Mouse (Mus musculus) cerebellum, adult 18-20 months (tissue): ENCODE data around the gene Lpcat2.

Source experiments
- DNase-seq, 2 experiments: peaks; one replicate each; pipeline ENCODE4 v3.0.0; 2021

Lpcat2 gene

GRCm38 (mm10) chr8:92916082-92916481 lies 60.9 kb downstream of the Lpcat2 start:
- no peak for DNase-seq

DNA sequence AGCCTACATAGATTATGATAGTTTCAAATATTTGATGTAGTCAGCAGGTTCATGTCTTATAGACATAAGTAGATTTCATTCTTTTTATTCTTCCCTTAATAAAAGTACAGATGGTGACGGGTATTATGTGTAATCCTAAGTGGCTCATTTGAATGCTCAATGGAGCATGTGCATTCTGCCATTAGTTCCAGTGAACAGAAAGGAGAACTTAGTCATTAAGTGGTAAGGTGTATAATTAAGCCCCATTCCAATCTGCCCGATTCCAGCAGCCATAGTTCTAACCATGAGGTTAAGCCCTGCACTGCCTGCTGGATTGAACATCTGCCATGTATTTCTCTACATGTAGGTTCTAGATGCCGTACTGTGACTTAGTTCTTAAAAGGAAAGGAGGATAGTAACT lies 66.6 kb downstream of the Lpcat2 start:
- no peak for DNase-seq

GRCm38 (mm10) chr8:92928986-92929385 lies 73.8 kb downstream of the Lpcat2 start:
- DNase-seq: no peak

- DNase-seq: no peak
These were observed 82.9 kb downstream of the Lpcat2 start for GRCm38 (mm10) chr8:92938056-92938455.

- DNase-seq: no peak
These were observed 93.9 kb downstream of the Lpcat2 start for GRCm38 (mm10) chr8:92949071-92949470.

DNA sequence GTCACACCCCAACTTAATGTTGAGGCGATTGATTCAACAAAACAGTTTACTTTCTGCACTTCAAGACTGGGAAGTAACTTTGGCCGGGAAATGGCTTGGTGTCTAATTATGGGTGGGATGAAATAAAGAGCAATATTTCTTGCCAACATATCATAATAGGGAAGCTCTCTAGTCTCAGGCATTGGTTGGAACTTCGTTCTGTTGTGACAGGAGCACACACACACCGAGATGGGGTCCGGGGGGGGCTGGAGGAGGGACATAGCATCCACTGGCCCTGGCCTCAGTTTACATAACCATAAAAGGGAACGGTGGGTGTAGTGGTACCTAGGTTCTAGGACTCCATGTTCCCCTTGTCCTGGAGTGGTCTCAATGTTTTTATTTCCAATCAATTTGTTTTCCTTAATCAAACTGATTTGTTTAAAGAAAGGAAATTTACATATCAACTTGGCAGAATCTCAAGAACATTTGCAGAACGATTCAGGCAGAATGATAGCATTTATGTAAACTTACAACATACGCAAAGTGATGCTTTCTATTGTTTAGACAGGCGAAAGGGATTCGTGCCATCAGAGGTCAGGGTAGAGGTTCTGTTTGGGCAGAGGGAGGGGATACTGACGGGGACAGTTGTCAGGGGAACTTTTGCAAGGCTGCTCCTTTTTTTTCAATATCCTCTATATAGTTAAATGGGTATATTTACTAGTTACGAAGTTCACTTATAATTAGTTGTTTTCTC lies 95.7 kb downstream of the Lpcat2 start:
- DNase-seq: no peak

DNA sequence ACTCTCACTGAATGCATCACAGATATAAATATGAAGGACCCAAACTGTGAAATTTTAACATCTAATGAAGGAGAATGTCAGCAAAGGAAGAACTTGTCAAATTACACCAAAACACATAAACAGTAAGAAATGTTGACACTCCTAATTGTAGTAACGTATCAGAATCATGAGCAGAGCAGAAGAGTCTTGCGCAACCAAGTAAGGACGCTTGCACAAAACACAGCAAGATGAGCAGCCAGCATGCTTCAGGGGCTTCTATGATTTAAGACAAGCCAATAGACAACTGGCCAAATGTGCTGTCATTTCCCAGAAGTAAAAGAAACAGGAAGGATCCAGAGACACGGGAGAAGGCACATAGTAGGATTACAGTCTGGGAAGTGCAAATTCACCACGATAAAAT lies 98.9 kb downstream of the Lpcat2 start:
- no peak for DNase-seq

- DNase-seq: no peak
These were observed 104.6 kb downstream of the Lpcat2 start, which contains the start of gene Slc6a2 for GRCm38 (mm10) chr8:92959779-92960178. Slc6a2 (plus strand) TSS chr8:92960079.

- DNase-seq: no peak
These were observed 105.3 kb downstream of the Lpcat2 start for GRCm38 (mm10) chr8:92960451-92960911.

- DNase-seq: no peak
These were observed 105.9 kb downstream of the Lpcat2 start for GRCm38 (mm10) chr8:92961088-92961487.

- DNase-seq: no peak
These were observed 109.4 kb downstream of the Lpcat2 start for GRCm38 (mm10) chr8:92964556-92964955.
